8 mouse cellular contexts compared by ENCODE assay signal in the genomic region with DNA sequence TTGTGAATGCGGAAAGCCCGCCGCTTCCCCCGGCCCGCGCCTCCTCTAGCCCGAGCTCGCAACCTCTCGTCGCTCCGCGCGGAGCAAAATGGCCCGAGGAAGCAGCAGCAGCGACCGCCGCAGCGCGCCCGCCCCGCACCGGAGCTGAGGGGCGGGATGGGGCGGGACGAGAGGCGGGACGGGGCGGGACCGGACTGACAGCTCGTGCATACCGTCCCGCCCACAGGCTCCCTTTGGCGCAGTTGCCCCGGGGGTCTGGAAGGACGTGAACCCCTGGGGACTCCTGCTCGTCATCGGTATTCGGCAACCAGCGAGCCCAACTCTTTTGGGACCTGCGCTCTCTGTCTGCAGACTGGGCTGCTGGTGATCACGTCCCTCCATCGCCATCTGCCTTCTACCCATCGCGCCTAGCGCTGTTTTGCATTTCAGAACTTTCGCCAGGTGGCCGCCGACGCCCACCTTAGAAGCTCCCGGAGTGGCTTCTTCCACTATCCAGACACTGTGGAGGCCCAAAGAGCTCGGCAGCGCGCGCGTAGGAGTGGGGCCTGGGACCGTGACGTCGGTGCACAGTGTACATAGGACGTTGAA. TPM values are rescaled to one million over a fixed set of nuclear protein-coding genes. Genes with fewer than 3 reads are reported as not detected.
A peak's percentile ranks its signal among the peaks of the same experiment; 100 is the strongest.
DNase-seq lines count a peak whose midpoint lies in the region; ATAC-seq and TF ChIP-seq lines count a peak whose summit lies in the region.

A gene (minus strand): TSS at position 142 of the 588 bp plus-strand sequence.

- peak within 1 kb of the TSS; percentile 90 for H3K4me3 ChIP-seq in lung, postnatal 0 days (ENCODE audit: low read depth, low read length)

- H3K4me2 ChIP-seq in lung, postnatal 0 days (replicated peaks; ENCODE audit: low read depth, low read length) = peak within 1 kb of the TSS; percentile 92

- peak within 1 kb of the TSS; percentile 68 for H3K27ac ChIP-seq in lung, postnatal 0 days (ENCODE audit: low read length)

- no peaks in the 10 kb centered on the region for H3K9me3 ChIP-seq in lung, postnatal 0 days (ENCODE audit: low read length)

- H3K9ac ChIP-seq in lung, postnatal 0 days (replicated peaks; ENCODE audit: low read depth) = peak within 1 kb of the TSS; percentile 81

- peak; percentile 31; the same call in 1 of the 2 replicates for TF ChIP-seq CTCF in lung, postnatal 0 days (IDR thresholded peaks at IDR 0.05)

- no peaks in the 10 kb centered on the region for H3K27me3 ChIP-seq in lung, postnatal 0 days (replicated peaks; ENCODE audit: insufficient read depth, low read length)

- H3K4me1 ChIP-seq in lung, postnatal 0 days (ENCODE audit: insufficient read depth, low read depth, low read length) = peaks cover 3% of the 10 kb centered on the region; the same call in 1 of the 2 replicates

- ATAC-seq in frontal cortex, adult (ENCODE audit: low TSS enrichment) = peak; percentile 87
- peak; percentile 50 to 82 for ATAC-seq in hematopoietic stem cell, adult 5-6 weeks (replicated peaks in 1 of 2; ENCODE audit: insufficient read depth in 1 of 2, low FRiP score in 2 of 2, low TSS enrichment in 1 of 2, low read depth in 1 of 2, poor library complexity in 2 of 2, severe bottlenecking in 2 of 2)
- ATAC-seq in lung, postnatal 0 days = peak; percentile 96

- no peak for TF ChIP-seq EP300 in lung, postnatal 0 days (IDR thresholded peaks at IDR 0.05)

- DNase-seq in Muller cell, postnatal 12 days (ENCODE audit: inconsistent ontology term) = peak; percentile 96
- peak; percentile 86 for DNase-seq in cerebellum, adult 9-10 months
- peak; percentile 78 to 87 for DNase-seq in layer of hippocampus, postnatal 10 days (ENCODE audit: low spot score in 2 of 2)
- peak; percentile 89 for DNase-seq in lung, postnatal 0 days (ENCODE audit: low spot score)
- peak; percentile 80 for DNase-seq in ovary, postnatal 10 days (ENCODE audit: low spot score)
- peak; percentile 86 to 90 for DNase-seq in thymus, postnatal 10 days (ENCODE audit: low spot score in 2 of 2)

- WGBS in lung, postnatal 0 days = 2% methylated on average over 49 of the region's 59 CpGs

- H3K36me3 ChIP-seq in lung, postnatal 0 days (ENCODE audit: insufficient read depth, low read length) = no peaks in the 10 kb centered on the region

RNA-seq across cellular contexts. Expression of the gene that starts here (rescaled TPM):
- 58.5 and 59.4 TPM in 2 replicates for total RNA-seq in hematopoietic stem cell, adult 5-6 weeks (2017)
- 10 to 100 TPM; 90.2 to 99.0 TPM for total RNA-seq in layer of hippocampus, postnatal 10 days (2021)
- 7.2 and 10.0 TPM in 2 replicates for polyA plus RNA-seq in lung, postnatal 0 days (2015; fragmentation: Nextera tagmentation; extraction: Ambion mirVana)

Comparison
In these comparisons a context has a peak if more than half of its experiments do, and no peak if none do; other contexts are left out.
1. Peak in every context shown above with its lines: DNase-seq, ATAC-seq, H3K4me3 ChIP-seq and H3K27ac ChIP-seq.